Mouse (Mus musculus) layer of hippocampus, adult 11-12 months (tissue): ENCODE data around the gene Plin4.

ENCODE experiments used
- DNase-seq: peaks from one replicate; pipeline ENCODE4 v3.0.0; 2022; ENCODE audit warnings: low spot score

Gene Plin4

GRCm38 (mm10) chr17:56109219-56110051 is at the start of gene Plin4:
Gene Plin4 (minus strand): TSS chr17:56109803.
- no peak for DNase-seq

- DNase-seq: peak; percentile 63
These were observed 44.0 kb upstream of the Plin4 start for GRCm38 (mm10) chr17:56153643-56154042.

GRCm38 (mm10) chr17:56149897-56150296 is 40.3 kb upstream of the Plin4 start:
- DNase-seq: no peak

GRCm38 (mm10) chr17:56148790-56149618 is 39.4 kb upstream of the Plin4 start:
- DNase-seq: no peak

- no peak for DNase-seq
These were observed 38.7 kb upstream of the Plin4 start for GRCm38 (mm10) chr17:56148280-56148679.

GRCm38 (mm10) chr17:56147420-56147819 is 37.8 kb upstream of the Plin4 start:
- DNase-seq: no peak

GRCm38 (mm10) chr17:56146131-56146530 is 36.5 kb upstream of the Plin4 start:
- no peak for DNase-seq

- no peak for DNase-seq
These were observed 34.9 kb upstream of the Plin4 start for GRCm38 (mm10) chr17:56144546-56144945.

GRCm38 (mm10) chr17:56141702-56142605 is 32.4 kb upstream of the Plin4 start:
- peak; percentile 63 for DNase-seq

GRCm38 (mm10) chr17:56139858-56140595 is 30.4 kb upstream of the Plin4 start, which contains the start of gene Sema6b:
Gene Sema6b (minus strand): TSS chr17:56140343.
- peak; percentile 68 for DNase-seq

- peak; percentile 53 for DNase-seq
These were observed 29.8 kb upstream of the Plin4 start for GRCm38 (mm10) chr17:56139355-56139754.

GRCm38 (mm10) chr17:56137839-56138613 is 28.4 kb upstream of the Plin4 start:
- DNase-seq: no peak

- no peak for DNase-seq
These were observed 27.0 kb upstream of the Plin4 start for GRCm38 (mm10) chr17:56136558-56136957.

GRCm38 (mm10) chr17:56134463-56134971 is 24.9 kb upstream of the Plin4 start:
- DNase-seq: peak; percentile 62

- DNase-seq: no peak
These were observed 24.1 kb upstream of the Plin4 start for GRCm38 (mm10) chr17:56133457-56134363.

GRCm38 (mm10) chr17:56132661-56133060 is 23.1 kb upstream of the Plin4 start:
- DNase-seq: peak; percentile 66

- DNase-seq: peak; percentile 75
These were observed 22.2 kb upstream of the Plin4 start for GRCm38 (mm10) chr17:56131814-56132213.

- DNase-seq: no peak
These were observed 21.5 kb upstream of the Plin4 start for GRCm38 (mm10) chr17:56131136-56131535.

- no peak for DNase-seq
These were observed 18.6 kb upstream of the Plin4 start for GRCm38 (mm10) chr17:56128246-56128645.
